Mouse (Mus musculus): Measurements from ENCODE around the gene Sh2b2.

DNA sequence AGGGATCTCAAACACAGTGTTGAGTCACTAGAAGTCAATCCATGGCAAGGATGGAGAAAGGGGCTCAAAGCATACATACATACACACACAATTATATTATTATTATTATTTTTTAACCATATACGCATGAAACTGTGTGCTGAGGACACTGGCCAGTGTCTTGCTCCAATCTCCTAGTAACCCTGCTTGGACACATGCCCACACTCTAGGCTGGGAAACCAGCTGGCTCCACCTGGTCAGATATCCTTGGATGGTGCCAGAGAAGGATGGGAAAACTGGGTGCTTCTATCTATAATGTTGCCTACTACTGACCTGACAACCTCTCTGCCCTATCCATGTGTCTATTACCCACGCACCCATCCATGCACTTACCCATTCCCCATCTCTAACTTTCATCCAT, 45.2 kb upstream of the Sh2b2 start:
- TF ChIP-seq CTCF (IDR thresholded peaks at IDR 0.05) (no peak), POLR2A (IDR thresholded peaks at IDR 0.05; ENCODE audit: insufficient read depth, low read depth, low read length) (no peak)

All from heart, adult 2 months (tissue).